Mouse (Mus musculus) MEL (cell line): ENCODE results near the gene Hrh3. TPM values are rescaled to one million over a fixed set of nuclear protein-coding genes. Genes with fewer than 3 reads are reported as not detected.

Experiments
- DNase-seq: peaks from one replicate; pipeline ENCODE4 v3.0.0; 2011; ENCODE audit warnings: low read depth, low spot score
- H3K27ac ChIP-seq: 2 replicates; pipeline ENCODE4 v1.5.1; 2012; ENCODE audit warnings: low read depth, mild to moderate bottlenecking, control low read depth, low read length, moderate library complexity; ENCODE audit not compliant: control insufficient read depth
- H3K27me3 ChIP-seq, 2 experiments: fragments of 150-350 bp in 1 of 2; sonication (generic) in 1 of 2; 2 replicates each; pipeline ENCODE4 v1.6.1; 2012; ENCODE audit warnings: low read length in 2 of 2, mild to moderate bottlenecking in 2 of 2, improper control_type of control experiment in 1 of 2, moderate library complexity in 1 of 2; ENCODE audit not compliant: insufficient read depth in 2 of 2, control insufficient read depth in 1 of 2
- H3K36me3 ChIP-seq, 2 experiments: 2 replicates each; pipeline ENCODE4 v1.6.1; 2012 to 2014; ENCODE audit warnings: low read length in 2 of 2, improper control_type of control experiment in 1 of 2, inconsistent platforms in 1 of 2, mild to moderate bottlenecking in 1 of 2; ENCODE audit not compliant: insufficient read depth in 2 of 2, control insufficient read depth in 1 of 2
- H3K4me1 ChIP-seq, 2 experiments: fragments of 150-350 bp in 1 of 2; sonication (generic) in 1 of 2; 2 replicates each; pipeline ENCODE4 v1.6.1; 2012; ENCODE audit warnings: low read length in 2 of 2, improper control_type of control experiment in 1 of 2, mild to moderate bottlenecking in 1 of 2; ENCODE audit not compliant: insufficient read depth in 2 of 2, control insufficient read depth in 1 of 2
- H3K4me3 ChIP-seq, 2 experiments: fragments of 150-350 bp in 1 of 2; sonication (generic) in 1 of 2; 2 replicates each; pipeline ENCODE4 v1.5.1; 2012; ENCODE audit warnings: low read depth in 2 of 2, low read length in 2 of 2, mild to moderate bottlenecking in 2 of 2, moderate library complexity in 2 of 2, control low read depth in 1 of 2, improper control_type of control experiment in 1 of 2; ENCODE audit not compliant: control insufficient read depth in 1 of 2, insufficient read depth in 1 of 2
- H3K79me2 ChIP-seq: 2 replicates; pipeline ENCODE4 v1.6.1; 2012; ENCODE audit warnings: mild to moderate bottlenecking, low read length, moderate library complexity; ENCODE audit not compliant: control insufficient read depth, poor library complexity, insufficient read depth
- H3K9ac ChIP-seq: 2 replicates; pipeline ENCODE4 v1.6.1; 2012; ENCODE audit warnings: low read depth, mild to moderate bottlenecking, control low read depth, low read length, moderate library complexity; ENCODE audit not compliant: control insufficient read depth, poor library complexity, severe bottlenecking
- H3K9me3 ChIP-seq: fragments of 150-350 bp; sonication (generic); replicated peaks from 2 replicates; pipeline ENCODE4 v1.6.1; 2012; ENCODE audit warnings: mild to moderate bottlenecking, low read length, improper control_type of control experiment, moderate library complexity; ENCODE audit not compliant: insufficient read depth
- CHD2 ChIP-seq: IDR thresholded peaks from 2 replicates; pipeline ENCODE4 v1.6.1; 2011; ENCODE audit warnings: low read length, improper control_type of control experiment
- E2F4 ChIP-seq: IDR thresholded peaks from 2 replicates; pipeline ENCODE4 v1.6.1; 2011; ENCODE audit warnings: low read depth, low read length, improper control_type of control experiment, borderline replicate concordance
- GATA1 ChIP-seq: IDR thresholded peaks from 2 replicates; pipeline ENCODE4 v1.6.1; 2011; ENCODE audit warnings: low read depth, low read length, improper control_type of control experiment
- MAFK ChIP-seq: IDR thresholded peaks from 2 replicates; pipeline ENCODE4 v1.6.1; 2011; ENCODE audit warnings: low read depth, mild to moderate bottlenecking, low read length, improper control_type of control experiment, borderline replicate concordance
- MAX ChIP-seq: IDR thresholded peaks from 2 replicates; pipeline ENCODE4 v1.6.1; 2011; ENCODE audit warnings: low read length, improper control_type of control experiment
- MAZ ChIP-seq: IDR thresholded peaks from 2 replicates; pipeline ENCODE4 v1.6.1; 2012; ENCODE audit warnings: low read depth, mild to moderate bottlenecking, inconsistent platforms, low read length, improper control_type of control experiment
- MYB ChIP-seq: IDR thresholded peaks from 2 replicates; pipeline ENCODE4 v1.6.1; 2011; ENCODE audit warnings: mild to moderate bottlenecking, low read depth, low read length, improper control_type of control experiment
- NELFE ChIP-seq: IDR thresholded peaks from 2 replicates; pipeline ENCODE4 v1.6.1; 2011; ENCODE audit warnings: low read depth, low read length, improper control_type of control experiment
- POLR2AphosphoS5 ChIP-seq: IDR thresholded peaks from 2 replicates; pipeline ENCODE4 v1.6.1; 2012; ENCODE audit warnings: low read depth, borderline replicate concordance, mild to moderate bottlenecking, inconsistent platforms, low read length, moderate library complexity, mixed read lengths
- RAD21 ChIP-seq: IDR thresholded peaks from 2 replicates; pipeline ENCODE4 v1.6.1; 2011; ENCODE audit warnings: mild to moderate bottlenecking, low read depth, low read length, improper control_type of control experiment
- TCF12 ChIP-seq: IDR thresholded peaks from 2 replicates; pipeline ENCODE4 v1.6.1; 2014; ENCODE audit warnings: low read depth, mild to moderate bottlenecking, inconsistent platforms, low read length, improper control_type of control experiment, moderate library complexity
- USF2 ChIP-seq, 2 experiments: IDR thresholded peaks; 2 replicates each; pipeline ENCODE4 v1.6.1; 2011 to 2012; ENCODE audit warnings: improper control_type of control experiment in 2 of 2, low read length in 2 of 2, borderline replicate concordance in 1 of 2, inconsistent platforms in 1 of 2, low read depth in 1 of 2, mild to moderate bottlenecking in 1 of 2; ENCODE audit not compliant: insufficient read depth in 1 of 2
- ZC3H11A ChIP-seq: IDR thresholded peaks from 2 replicates; pipeline ENCODE4 v1.6.1; 2012; ENCODE audit warnings: low read depth, mild to moderate bottlenecking, inconsistent platforms, low read length, improper control_type of control experiment
- ZKSCAN1 ChIP-seq: IDR thresholded peaks from 2 replicates; pipeline ENCODE4 v1.6.1; 2012; ENCODE audit warnings: low read depth, mild to moderate bottlenecking, inconsistent platforms, low read length, improper control_type of control experiment, moderate library complexity
- polyA plus RNA-seq, 2 experiments: library from polyadenylated mRNA; stranded (reverse) in 1 of 2; unstranded in 1 of 2; fragments of >175 nt in 1 of 2; fragments of >200 nt in 1 of 2; gene quantifications; 2 replicates each; pipeline versions ENCODE4 v1.2.1 to v1.2.4; 2012; ENCODE audit warnings: low replicate concordance in 2 of 2, low read depth in 1 of 2; ENCODE audit not compliant: insufficient read length in 2 of 2, insufficient read depth in 1 of 2, missing spikeins in 1 of 2
- total RNA-seq: library from RNA; depleted of rRNA; stranded (reverse); fragments of 300-350 nt; gene quantifications from 2 replicates; pipeline ENCODE4 v1.2.3, GENCODE M21; 2012

Gene Hrh3
- total and polyA plus RNA-seq, 3 experiments, result not detected

DNA sequence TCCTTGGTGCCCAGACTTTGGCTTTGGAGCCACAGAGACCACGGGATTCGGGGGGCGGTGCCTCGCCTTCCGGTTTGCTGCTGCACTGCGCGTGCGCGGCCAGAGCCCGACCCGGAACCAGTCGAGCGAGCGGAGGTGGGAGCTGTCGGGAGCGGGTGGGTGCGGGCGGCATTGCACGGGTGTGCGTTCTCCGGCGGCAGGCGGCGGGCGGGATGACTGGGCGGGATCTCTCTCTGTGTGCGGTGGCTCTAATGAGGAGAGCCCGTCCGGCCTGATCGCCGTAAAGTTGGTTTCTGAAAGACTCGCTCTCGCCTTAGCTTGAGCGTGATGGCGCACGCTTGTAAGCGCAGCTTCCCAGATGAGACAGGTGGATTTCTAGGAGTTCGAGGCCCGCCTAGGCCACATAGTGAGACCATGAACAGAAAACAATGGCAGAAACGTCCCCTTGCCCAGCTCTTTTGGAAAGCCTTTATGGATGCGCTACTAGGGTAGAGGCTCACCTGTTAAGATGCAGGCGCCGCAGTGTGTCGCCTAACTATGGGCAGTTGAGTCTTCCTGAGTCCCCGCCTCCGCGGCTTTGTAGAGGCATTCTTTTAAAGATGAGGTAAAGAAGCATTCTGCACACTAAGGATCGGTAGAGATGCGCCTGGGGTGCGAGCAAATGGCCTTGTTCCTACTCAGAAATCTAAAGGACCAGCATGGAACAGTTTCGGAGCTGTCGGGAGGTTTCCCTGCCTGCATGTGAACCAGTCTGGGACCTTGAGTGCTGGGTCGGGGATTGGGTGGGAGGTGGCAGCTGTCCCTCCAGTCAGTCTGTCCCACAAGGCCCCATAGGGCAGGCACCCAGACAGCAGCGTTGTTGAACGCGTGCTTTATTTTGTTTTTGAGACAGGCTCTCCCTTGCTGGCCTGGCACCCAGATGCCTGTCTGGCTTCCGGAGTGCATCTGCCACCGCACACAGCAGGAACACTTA lies 33.5 kb downstream of the Hrh3 start, which contains the start of gene Mtg2 (continued):
- no peak for TF ChIP-seq POLR2AphosphoS5
- TF ChIP-seq RAD21, result no peak
- no peak for TF ChIP-seq USF2 (IDR thresholded peaks at IDR 0.05; ENCODE audit: borderline replicate concordance in 1 of 2, insufficient read depth in 1 of 2, low read depth in 1 of 2, low read length in 2 of 2)

DNA sequence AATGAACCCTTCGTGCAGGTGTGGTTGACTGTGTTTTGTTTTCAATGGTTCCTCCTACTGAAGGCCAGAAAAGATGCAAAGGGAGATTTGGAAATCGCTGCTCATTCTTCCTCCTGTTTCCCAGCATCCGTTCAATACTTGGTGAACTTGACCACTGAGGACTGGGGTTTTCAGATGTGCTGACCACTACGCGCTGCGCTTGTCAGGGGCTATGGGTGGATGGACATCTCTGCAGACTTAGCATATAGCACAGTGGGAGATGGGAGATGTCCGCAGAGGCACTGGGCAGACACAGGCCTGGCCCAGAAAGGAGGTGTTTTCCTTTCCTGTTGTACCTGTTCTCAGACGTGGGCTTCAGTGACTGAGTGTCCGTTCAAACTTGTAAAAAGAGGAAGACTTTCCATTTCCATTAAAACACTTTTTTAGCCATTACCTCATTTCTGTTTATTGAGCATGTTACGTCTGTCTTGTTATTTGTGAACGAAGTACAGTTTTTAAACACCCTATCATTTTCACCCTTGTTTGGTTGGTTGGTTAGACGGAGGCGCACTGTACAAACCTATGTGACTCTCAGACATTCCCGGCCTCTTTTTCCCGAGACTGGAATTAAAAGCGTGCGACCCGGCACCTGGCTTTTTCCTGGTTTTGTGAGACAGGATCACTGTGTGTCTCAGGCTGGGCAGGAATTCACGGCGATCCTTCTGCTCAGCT lies 34.4 kb downstream of the Hrh3 start:
- Histone ChIP-seq H3K27ac (peak overlapping the region; percentile 76), H3K4me1 (peaks cover 0 to 8% of the 10 kb centered on the region in 2 experiments; a peak in 3 of 4 replicates), H3K27me3 (no peaks in the 10 kb centered on the region), H3K9me3 (no peaks in the 10 kb centered on the region), H3K36me3 (peaks cover 0 to 5% of the 10 kb centered on the region in 2 experiments; a peak in 2 of 4 replicates), H3K4me3 (peak overlapping the region; percentile 86 to 92), H3K79me2 (peaks cover 10% of the 10 kb centered on the region), H3K9ac (peak overlapping the region; percentile 99)
- no peak for DNase-seq
- TF ChIP-seq TCF12, result no peak
- no peak for TF ChIP-seq ZKSCAN1
- no peak for TF ChIP-seq NELFE
- TF ChIP-seq MAZ, result no peak
- TF ChIP-seq MAX, result no peak
- TF ChIP-seq RAD21, result no peak
- TF ChIP-seq ZC3H11A, result no peak
- no peak for TF ChIP-seq GATA1
- no peak for TF ChIP-seq MYB
- no peak for TF ChIP-seq MAFK
- TF ChIP-seq CHD2, result no peak
- no peak for TF ChIP-seq E2F4
